Mouse (Mus musculus) bone marrow macrophage, adult 2 months (primary cell): ENCODE data around the gene Col3a1. TPM values are rescaled to one million over a fixed set of nuclear protein-coding genes. Genes with fewer than 3 reads are reported as not detected.

Experiments
- H3K27ac ChIP-seq: 2 replicates; pipeline ENCODE4 v1.5.1; 2012; ENCODE audit warnings: low read depth, low read length; ENCODE audit not compliant: insufficient read depth
- H3K4me1 ChIP-seq: 2 replicates; pipeline ENCODE4 v1.6.1; 2012; ENCODE audit warnings: low read length; ENCODE audit not compliant: control insufficient read depth, insufficient read depth
- H3K4me3 ChIP-seq: 2 replicates; pipeline ENCODE4 v1.5.1; 2012; ENCODE audit warnings: mild to moderate bottlenecking, low read length, moderate library complexity; ENCODE audit not compliant: insufficient read depth
- CTCF ChIP-seq: IDR thresholded peaks from 2 replicates; pipeline ENCODE4 v1.5.1; 2012; ENCODE audit warnings: low read depth, mild to moderate bottlenecking, low read length, moderate library complexity
- POLR2A ChIP-seq: IDR thresholded peaks from 2 replicates; pipeline ENCODE4 v1.6.1; 2012; ENCODE audit warnings: mild to moderate bottlenecking, low read depth, low read length, borderline replicate concordance
- polyA plus RNA-seq: library from polyadenylated mRNA; stranded (reverse); fragments of >200 nt; gene quantifications from 2 replicates; pipeline ENCODE4 v1.2.4, GENCODE M21; 2012; ENCODE audit not compliant: missing spikeins, insufficient read depth, insufficient read length

Col3a1 gene
- polyA plus RNA-seq, 1 experiment: 6.6 TPM

GRCm38 (mm10) chr1:45315767-45316528 is 4.6 kb downstream of the Col3a1 start:
- TF ChIP-seq CTCF: no peak
- no peak for TF ChIP-seq POLR2A
- Histone ChIP-seq H3K27ac (no peak overlapping the region), H3K4me3 (no peak overlapping the region), H3K4me1 (no peaks in the 10 kb centered on the region)

GRCm38 (mm10) chr1:45318241-45318640 is 6.9 kb downstream of the Col3a1 start:
- TF ChIP-seq POLR2A (no peak), CTCF (no peak)
- no peak overlapping the region for H3K4me3 ChIP-seq
- no peaks in the 10 kb centered on the region for H3K4me1 ChIP-seq
- H3K27ac ChIP-seq: no peak overlapping the region

- Histone ChIP-seq H3K4me3 (no peak overlapping the region), H3K4me1 (no peaks in the 10 kb centered on the region), H3K27ac (no peak overlapping the region)
- TF ChIP-seq CTCF (no peak), POLR2A (no peak)
Observed at GRCm38 (mm10) chr1:45320861-45321260, 9.5 kb downstream of the Col3a1 start.

GRCm38 (mm10) chr1:45329149-45329548 is 17.8 kb downstream of the Col3a1 start:
- TF ChIP-seq POLR2A (no peak), CTCF (no peak)
- Histone ChIP-seq H3K4me1 (no peaks in the 10 kb centered on the region), H3K4me3 (no peak overlapping the region), H3K27ac (no peak overlapping the region)

- H3K27ac ChIP-seq: no peak overlapping the region
- H3K4me3 ChIP-seq: no peak overlapping the region
- no peak for TF ChIP-seq CTCF
- no peak for TF ChIP-seq POLR2A
- no peaks in the 10 kb centered on the region for H3K4me1 ChIP-seq
Observed at GRCm38 (mm10) chr1:45355944-45356343, 44.6 kb downstream of the Col3a1 start.

GRCm38 (mm10) chr1:45358020-45358419 is 46.7 kb downstream of the Col3a1 start:
- no peaks in the 10 kb centered on the region for H3K4me1 ChIP-seq
- no peak overlapping the region for H3K4me3 ChIP-seq
- TF ChIP-seq CTCF (no peak), POLR2A (no peak)
- no peak overlapping the region for H3K27ac ChIP-seq

- Histone ChIP-seq H3K4me3 (no peak overlapping the region), H3K4me1 (no peaks in the 10 kb centered on the region), H3K27ac (no peak overlapping the region)
- no peak for TF ChIP-seq POLR2A
- TF ChIP-seq CTCF: no peak
Observed at GRCm38 (mm10) chr1:45359147-45359546, 47.8 kb downstream of the Col3a1 start.

- TF ChIP-seq CTCF: no peak
- no peak for TF ChIP-seq POLR2A
- Histone ChIP-seq H3K4me3 (no peak overlapping the region), H3K27ac (no peak overlapping the region), H3K4me1 (no peaks in the 10 kb centered on the region)
Observed at GRCm38 (mm10) chr1:45359673-45360072, 48.3 kb downstream of the Col3a1 start.

GRCm38 (mm10) chr1:45363274-45363673 is 51.9 kb downstream of the Col3a1 start:
- Histone ChIP-seq H3K4me1 (no peaks in the 10 kb centered on the region), H3K27ac (no peak overlapping the region), H3K4me3 (no peak overlapping the region)
- TF ChIP-seq CTCF: no peak
- no peak for TF ChIP-seq POLR2A

GRCm38 (mm10) chr1:45365427-45365826 is 54.1 kb downstream of the Col3a1 start:
- H3K4me3 ChIP-seq: no peak overlapping the region
- TF ChIP-seq CTCF (no peak), POLR2A (no peak)
- no peak overlapping the region for H3K27ac ChIP-seq
- H3K4me1 ChIP-seq: no peaks in the 10 kb centered on the region

GRCm38 (mm10) chr1:45379992-45380690 is 68.8 kb downstream of the Col3a1 start:
- H3K4me3 ChIP-seq: no peak overlapping the region
- no peak overlapping the region for H3K27ac ChIP-seq
- TF ChIP-seq CTCF (no peak), POLR2A (no peak)
- H3K4me1 ChIP-seq: no peaks in the 10 kb centered on the region
